Mouse (Mus musculus) lung, adult 2 months (tissue): Measurements from ENCODE around the gene Arid5b.

Experiments used
- CTCF ChIP-seq: fragments of 200-500 bp; IDR thresholded peaks from 2 replicates; pipeline ENCODE4 v1.5.1; 2011; ENCODE audit warnings: mild to moderate bottlenecking, low read length, control low read depth; ENCODE audit not compliant: insufficient read depth
- POLR2A ChIP-seq: fragments of 200-500 bp; IDR thresholded peaks from 2 replicates; pipeline ENCODE4 v1.6.1; 2011; ENCODE audit warnings: low read depth, mild to moderate bottlenecking, control low read depth, low read length, borderline replicate concordance; ENCODE audit errors: extremely low read depth

GRCm38 (mm10) chr10:68100506-68100905 is 178.0 kb downstream of the Arid5b start:
- no peak for TF ChIP-seq POLR2A
- no peak for TF ChIP-seq CTCF
